Comparison of ENCODE assay signal across 8 mouse cellular contexts in the genomic region with DNA sequence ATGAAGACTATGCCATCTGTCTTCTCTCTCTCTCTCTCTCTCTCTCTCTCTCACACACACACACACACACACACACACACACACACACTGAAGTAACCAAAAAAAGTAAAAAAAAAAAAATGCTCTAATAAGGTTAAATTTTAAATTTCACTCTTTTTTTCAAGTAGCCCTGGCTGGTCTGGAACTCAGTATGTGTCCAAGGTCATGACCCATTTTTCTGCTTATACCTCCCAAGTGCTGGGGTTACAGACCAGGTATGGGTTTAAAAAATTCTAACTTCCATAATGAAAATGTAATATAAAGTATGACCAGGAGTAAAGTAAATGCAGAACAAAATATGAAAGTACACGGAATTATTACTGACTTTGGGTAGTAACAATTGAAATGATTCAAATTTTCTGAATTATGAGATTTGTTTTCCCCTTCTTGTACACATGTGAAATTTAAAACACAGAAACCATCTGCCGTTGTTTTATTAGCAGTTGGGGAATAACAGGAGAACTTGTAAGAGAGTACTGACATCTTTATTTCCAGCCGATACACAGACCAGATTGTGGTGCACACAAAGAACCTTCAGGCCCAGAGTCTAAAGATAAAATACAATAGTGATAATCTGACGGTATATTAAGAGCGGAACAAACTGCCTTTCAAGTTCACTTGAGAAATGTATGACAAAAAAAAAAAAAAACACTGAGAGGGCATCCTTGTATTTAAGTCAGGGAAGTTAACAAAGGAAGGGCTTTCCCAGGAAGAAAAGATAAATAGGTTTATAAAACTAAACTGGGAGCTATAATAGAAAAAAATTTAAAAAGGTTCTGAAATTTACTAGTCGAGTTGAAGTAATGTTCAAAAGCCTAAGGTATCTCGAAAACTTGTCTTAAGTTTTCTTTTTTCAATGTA. TPM values are rescaled to one million over a fixed set of nuclear protein-coding genes. Genes with fewer than 3 reads are reported as not detected.
A peak's percentile ranks its signal among the peaks of the same experiment; 100 is the strongest.
DNase-seq lines count a peak whose midpoint lies in the region; ATAC-seq and TF ChIP-seq lines count a peak whose summit lies in the region.

No protein-coding gene starts in this region.

- ATAC-seq in lung, embryonic 15.5 days (ENCODE audit: borderline replicate concordance, extremely low read depth, low FRiP score, low TSS enrichment): no peak
- no peak for ATAC-seq in limb, embryonic 11.5 days (ENCODE audit: insufficient number of reproducible peaks, low FRiP score, low TSS enrichment, low read depth)
- ATAC-seq in activated CD4-positive, CD25-positive, alpha-beta regulatory T cell, adult 4 months: no peak

- peak overlapping the region; percentile 85 for H3K4me3 ChIP-seq in lung, embryonic 15.5 days
- H3K4me3 ChIP-seq in embryonic fibroblast, embryonic 13.5 days (ENCODE audit: insufficient read depth, low read length): peak overlapping the region; percentile 90
- H3K4me3 ChIP-seq in limb, embryonic 11.5 days (ENCODE audit: low read depth, low read length): peak overlapping the region; percentile 85
- H3K4me3 ChIP-seq in olfactory bulb, adult 2 months (ENCODE audit: insufficient read depth, low read depth, low read length): no peak overlapping the region

- DNase-seq in lung, adult 18-20 months: no peak
- no peak for DNase-seq in limb, embryonic 11.5 days (ENCODE audit: low spot score)
- no peak for DNase-seq in spleen, postnatal 14 days (ENCODE audit: low spot score in 2 of 2)
- DNase-seq in gastrocnemius, adult 18-20 months (ENCODE audit: low spot score): no peak

- 20% methylated on average over 7 of the region's 7 CpGs for WGBS in lung, embryonic 15.5 days
- WGBS in limb, embryonic 11.5 days: 38% methylated on average over 7 of the region's 7 CpGs
- 18% methylated on average over 7 of the region's 7 CpGs for WGBS in olfactory bulb, adult 2 months

- H3K4me1 ChIP-seq in lung, embryonic 15.5 days: 0 out of 2 replicates have a peak, but pooled peaks cover 2% of the 10 kb centered on the region
- no peaks in the 10 kb centered on the region for H3K4me1 ChIP-seq in embryonic fibroblast, embryonic 13.5 days (ENCODE audit: control insufficient read depth, insufficient read depth, low read length)
- no peaks in the 10 kb centered on the region for H3K4me1 ChIP-seq in limb, embryonic 11.5 days (ENCODE audit: control insufficient read depth, insufficient read depth, low read length)
- 0 out of 2 replicates have a peak, but pooled peaks cover 2% of the 10 kb centered on the region for H3K4me1 ChIP-seq in olfactory bulb, adult 2 months (ENCODE audit: control insufficient read depth, insufficient read depth, low read length)

- H3K27ac ChIP-seq in lung, embryonic 15.5 days: peak overlapping the region; percentile 99
- peak overlapping the region; percentile 75 for H3K27ac ChIP-seq in embryonic fibroblast, embryonic 13.5 days (ENCODE audit: insufficient read depth, low read length)
- H3K27ac ChIP-seq in limb, embryonic 11.5 days (replicated peaks; ENCODE audit: low read depth, low read length): peak overlapping the region; percentile 97
- 0 out of 2 replicates have a peak overlapping the region, but pooled peaks have one; percentile 30 for H3K27ac ChIP-seq in olfactory bulb, adult 2 months (ENCODE audit: insufficient read depth, low read depth, low read length)

- peak overlapping the region; percentile 85 for H3K9ac ChIP-seq in lung, embryonic 15.5 days
- H3K9ac ChIP-seq in limb, embryonic 11.5 days (ENCODE audit: low read length): peak overlapping the region; percentile 96

- no peaks in the 10 kb centered on the region for H3K9me3 ChIP-seq in lung, embryonic 15.5 days
- no peaks in the 10 kb centered on the region for H3K9me3 ChIP-seq in limb, embryonic 11.5 days (ENCODE audit: control insufficient read depth, low read length)

- no peaks in the 10 kb centered on the region for H3K27me3 ChIP-seq in lung, embryonic 15.5 days
- H3K27me3 ChIP-seq in limb, embryonic 11.5 days (ENCODE audit: control insufficient read depth, insufficient read depth, low read length): no peaks in the 10 kb centered on the region

- peaks cover 6% of the 10 kb centered on the region; the same call in 1 of the 2 replicates for H3K36me3 ChIP-seq in lung, embryonic 15.5 days
- H3K36me3 ChIP-seq in limb, embryonic 11.5 days (ENCODE audit: control insufficient read depth, insufficient read depth, low read length): peaks cover 5% of the 10 kb centered on the region; the same call in 1 of the 2 replicates

- no peak for TF ChIP-seq CTCF in embryonic fibroblast, embryonic 13.5 days (IDR thresholded peaks at IDR 0.05; ENCODE audit: borderline replicate concordance, insufficient read depth, low read length)
- TF ChIP-seq CTCF in olfactory bulb, adult 2 months (IDR thresholded peaks at IDR 0.05; ENCODE audit: insufficient read depth, low read depth, low read length): no peak

- peak overlapping the region; percentile 55 for H3K4me2 ChIP-seq in lung, embryonic 15.5 days
- H3K4me2 ChIP-seq in limb, embryonic 11.5 days (ENCODE audit: low read depth, severe bottlenecking): peak overlapping the region; percentile 57

- no peak for TF ChIP-seq POLR2A in embryonic fibroblast, embryonic 13.5 days (IDR thresholded peaks at IDR 0.05; ENCODE audit: low read depth, low read length)
- no peak for TF ChIP-seq POLR2A in olfactory bulb, adult 2 months (IDR thresholded peaks at IDR 0.05; ENCODE audit: insufficient read depth, low read depth, low read length)

RNA-seq across cellular contexts. Expression of gene Hbp1, which starts 2.0 kb away (rescaled TPM):
- polyA plus RNA-seq in lung, embryonic 15.5 days (2015; fragmentation: Nextera tagmentation; extraction: Ambion mirVana): 126 and 133 TPM in 2 replicates
- polyA plus RNA-seq in embryonic fibroblast, embryonic 13.5 days (2011; ENCODE audit: insufficient read length, low read depth, missing spikeins): 70.6 and 104 TPM in 2 replicates
- 123 and 125 TPM in 2 replicates for polyA plus RNA-seq in limb, embryonic 11.5 days (2014; fragmentation: Nextera tagmentation; extraction: Ambion mirVana)
- polyA plus RNA-seq in olfactory bulb, adult 2 months (2012; ENCODE audit: insufficient read depth, insufficient read length, low replicate concordance, missing spikeins): not detected in 2 replicates
- polyA plus RNA-seq in activated CD4-positive, CD25-positive, alpha-beta regulatory T cell, adult 4 months (2017; shearing (Covaris generic)): 100 to 1,000 TPM in 1 of 2 experiments, 10 to 100 TPM in 1; 96.5 to 144 TPM
- 10 to 100 TPM; 61.8 to 77.7 TPM for total RNA-seq in gastrocnemius, adult 18-20 months (2021)

Comparison
In these comparisons a context has a peak if more than half of its experiments do, and no peak if none do; other contexts are left out.
1. H3K27ac ChIP-seq: peak in every context shown above with its lines; median percentile 99 in lung, embryonic 15.5 days; 97 in limb, embryonic 11.5 days; 75 in embryonic fibroblast, embryonic 13.5 days; 30 in olfactory bulb, adult 2 months.
2. RNA of gene Hbp1, which starts 2.0 kb away (polyA plus RNA-seq): 96.5 to 144 TPM in activated CD4-positive, CD25-positive, alpha-beta regulatory T cell, adult 4 months, 126 to 133 TPM in lung, embryonic 15.5 days, 123 to 125 TPM in limb, embryonic 11.5 days and 70.6 to 104 TPM in embryonic fibroblast, embryonic 13.5 days; not detected in olfactory bulb, adult 2 months; every median in the first group is over 10 times any median in the second.